Mouse (Mus musculus): ENCODE measurements around the gene Prss57. TPM values are rescaled to one million over a fixed set of nuclear protein-coding genes. Genes with fewer than 3 reads are reported as not detected.

Gene Prss57
- total RNA-seq, 2 experiments from 2014 or later = 0.11 to 0.71 TPM

GRCm38 (mm10) chr10:79808728-79809127 is 18.0 kb upstream of the Prss57 start:
- no peak for DNase-seq (ENCODE audit: low spot score in 2 of 2)

- no peak for DNase-seq (ENCODE audit: low spot score in 2 of 2)
These were observed 17.1 kb upstream of the Prss57 start for GRCm38 (mm10) chr10:79807826-79808225.

GRCm38 (mm10) chr10:79806972-79807371 is 16.2 kb upstream of the Prss57 start:
- DNase-seq (ENCODE audit: low spot score in 2 of 2) = no peak

- DNase-seq (ENCODE audit: low spot score in 2 of 2) = no peak
These were observed 15.6 kb upstream of the Prss57 start for GRCm38 (mm10) chr10:79806331-79806730.

- DNase-seq (ENCODE audit: low spot score in 2 of 2) = no peak
These were observed 14.9 kb upstream of the Prss57 start for GRCm38 (mm10) chr10:79805636-79806035.

- no peak for DNase-seq (ENCODE audit: low spot score in 2 of 2)
These were observed 13.1 kb upstream of the Prss57 start for GRCm38 (mm10) chr10:79803716-79804323.

- DNase-seq (ENCODE audit: low spot score in 2 of 2) = peak; percentile 39 to 74
These were observed 11.7 kb upstream of the Prss57 start for GRCm38 (mm10) chr10:79802331-79802971.

- DNase-seq (ENCODE audit: low spot score in 2 of 2) = no peak
These were observed 11.1 kb upstream of the Prss57 start for GRCm38 (mm10) chr10:79801837-79802236.

GRCm38 (mm10) chr10:79800508-79800907 is 9.7 kb upstream of the Prss57 start:
- no peak for DNase-seq (ENCODE audit: low spot score in 2 of 2)

- no peak for DNase-seq (ENCODE audit: low spot score in 2 of 2)
These were observed 7.6 kb upstream of the Prss57 start for GRCm38 (mm10) chr10:79798289-79798928.

- no peak for DNase-seq (ENCODE audit: low spot score in 2 of 2)
These were observed 6.6 kb upstream of the Prss57 start for GRCm38 (mm10) chr10:79797326-79797725.

- no peak for DNase-seq (ENCODE audit: low spot score in 2 of 2)
These were observed 5.1 kb upstream of the Prss57 start for GRCm38 (mm10) chr10:79795905-79796304.

GRCm38 (mm10) chr10:79794491-79794931 is 3.8 kb upstream of the Prss57 start:
- DNase-seq (ENCODE audit: low spot score in 2 of 2) = no peak

- DNase-seq (ENCODE audit: low spot score in 2 of 2) = no peak
These were observed 3.2 kb upstream of the Prss57 start for GRCm38 (mm10) chr10:79793738-79794490.

GRCm38 (mm10) chr10:79793051-79793737 is 2.4 kb upstream of the Prss57 start, which contains the start of gene Palm:
Gene Palm, plus strand, starts transcription at chr10:79793572.
- peak; percentile 58 to 59 for DNase-seq (ENCODE audit: low spot score in 2 of 2)

GRCm38 (mm10) chr10:79792339-79793040 is 1.7 kb upstream of the Prss57 start:
- DNase-seq (ENCODE audit: low spot score in 2 of 2) = no peak

GRCm38 (mm10) chr10:79789581-79789980 is 1.2 kb downstream of the Prss57 start:
- DNase-seq (ENCODE audit: low spot score in 2 of 2) = no peak

GRCm38 (mm10) chr10:79788386-79789158 is 2.2 kb downstream of the Prss57 start:
- DNase-seq (ENCODE audit: low spot score in 2 of 2) = peak in 1 of 2 experiments; percentile 67
